18 mouse cellular contexts compared by ENCODE assay signal in the genomic region with DNA sequence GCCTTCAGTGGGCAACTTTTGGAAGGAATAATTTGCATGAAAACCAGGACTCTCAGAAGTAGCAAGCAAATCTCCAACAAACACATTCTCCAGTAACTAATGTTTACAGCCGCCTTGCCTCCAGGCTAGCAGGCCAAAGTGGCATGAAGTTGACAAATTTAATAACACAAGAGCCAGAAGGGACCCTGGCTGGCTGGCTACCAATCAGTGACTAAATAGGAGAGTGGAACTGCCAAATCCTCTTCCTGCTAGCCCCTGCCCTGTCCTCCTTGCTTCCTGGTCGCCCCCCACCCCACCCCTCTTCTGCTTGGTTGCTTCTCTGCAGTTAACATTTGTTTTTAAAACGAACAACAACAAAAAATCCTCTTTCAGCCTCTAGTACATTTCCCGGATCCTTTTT. TPM values are rescaled to one million over a fixed set of nuclear protein-coding genes. Genes with fewer than 3 reads are reported as not detected.
DNase-seq lines count a peak whose midpoint lies in the region; ATAC-seq and TF ChIP-seq lines count a peak whose summit lies in the region.
"Had no signal": no experiment of that assay in that cellular context is flagged by ENCODE, and none has a peak within 500 bp of the region (broad histone marks: within the 10 kb centered on the region; RNA-seq: fewer than 3 reads in every experiment).

No protein-coding gene starts in this region.

- ATAC-seq in hindbrain, postnatal 0 days = peak; percentile 71
- ATAC-seq in hindbrain, embryonic 14.5 days (ENCODE audit: low FRiP score) = no peak; the same call in 1 of the 2 replicates
- no peak for ATAC-seq in lung, embryonic 14.5 days (ENCODE audit: insufficient read depth)
- ATAC-seq: intestine, embryonic 16.5 days had no signal

- 0 out of 2 replicates have a peak overlapping the region, but pooled peaks have one; percentile 34 for H3K4me2 ChIP-seq in hindbrain, postnatal 0 days (ENCODE audit: low read depth, low read length)
- no peak overlapping the region for H3K4me2 ChIP-seq in hindbrain, embryonic 14.5 days (replicated peaks)
- no peak overlapping the region for H3K4me2 ChIP-seq in lung, embryonic 14.5 days
- H3K4me2 ChIP-seq: heart, embryonic 12.5 days; hindbrain, embryonic 13.5 days; midbrain, embryonic 11.5 days; neural tube, embryonic 12.5 days had no signal

- H3K4me1 ChIP-seq in hindbrain, postnatal 0 days (ENCODE audit: insufficient read depth, low read length) = no peaks in the 10 kb centered on the region
- no peaks in the 10 kb centered on the region for H3K4me1 ChIP-seq in hindbrain, embryonic 14.5 days (replicated peaks; ENCODE audit: control insufficient read depth, insufficient read depth, low read length)
- no peaks in the 10 kb centered on the region for H3K4me1 ChIP-seq in lung, embryonic 14.5 days (ENCODE audit: insufficient read depth)
- H3K4me1 ChIP-seq: heart, embryonic 12.5 days; hindbrain, embryonic 13.5 days; neural tube, embryonic 12.5 days had no signal

- no peaks in the 10 kb centered on the region for H3K36me3 ChIP-seq in hindbrain, postnatal 0 days (ENCODE audit: insufficient read depth, low read length)
- H3K36me3 ChIP-seq in hindbrain, embryonic 14.5 days (replicated peaks; ENCODE audit: control insufficient read depth, insufficient read depth) = no peaks in the 10 kb centered on the region
- no peaks in the 10 kb centered on the region for H3K36me3 ChIP-seq in lung, embryonic 14.5 days (ENCODE audit: insufficient read depth)
- H3K36me3 ChIP-seq: heart, embryonic 12.5 days; hindbrain, embryonic 13.5 days; neural tube, embryonic 12.5 days had no signal

- peak; percentile 43 to 58 for DNase-seq in cerebellum, postnatal 14 days
- DNase-seq in cerebellum, adult 9-10 months = no peak
- peak; percentile 56 for DNase-seq in hindbrain, postnatal 0 days (ENCODE audit: low spot score)
- no peak for DNase-seq in hindbrain, embryonic 14.5 days (ENCODE audit: low spot score)
- DNase-seq in lung, embryonic 14.5 days = peak; percentile 49
- no peak for DNase-seq in lung, postnatal 36 days
- peak; percentile 21 for DNase-seq in MN1 (ENCODE audit: low spot score)
- no peak for DNase-seq in embryo, embryonic 9.5 days (ENCODE audit: extremely low spot score)
- DNase-seq: adrenal gland, adult 2 months; cerebellum, postnatal 36 days; heart, postnatal 14 days had no signal

- no peaks in the 10 kb centered on the region for H3K9me3 ChIP-seq in hindbrain, postnatal 0 days (ENCODE audit: low read length)
- 0 out of 2 replicates have a peak, but pooled peaks cover 6% of the 10 kb centered on the region for H3K9me3 ChIP-seq in hindbrain, embryonic 14.5 days (ENCODE audit: control insufficient read depth, low read length)
- H3K9me3 ChIP-seq in lung, embryonic 14.5 days (ENCODE audit: low read depth, low read length) = no peaks in the 10 kb centered on the region; the same call in 1 of the 2 replicates
- H3K9me3 ChIP-seq: hindbrain, embryonic 13.5 days; neural tube, embryonic 12.5 days had no signal

- WGBS in hindbrain, postnatal 0 days = 58% methylated on average over 4 of the region's 4 CpGs
- WGBS in hindbrain, embryonic 14.5 days = 82% methylated on average over 4 of the region's 4 CpGs
- WGBS in lung, embryonic 14.5 days = 59% methylated on average over 4 of the region's 4 CpGs

- no peaks in the 10 kb centered on the region for H3K27me3 ChIP-seq in hindbrain, postnatal 0 days (ENCODE audit: insufficient read depth, low read length)
- H3K27me3 ChIP-seq in hindbrain, embryonic 14.5 days (ENCODE audit: control insufficient read depth, insufficient read depth, low read length) = no peaks in the 10 kb centered on the region
- H3K27me3 ChIP-seq in lung, embryonic 14.5 days (ENCODE audit: insufficient read depth, low read length) = no peaks in the 10 kb centered on the region
- H3K27me3 ChIP-seq: heart, embryonic 12.5 days; hindbrain, embryonic 13.5 days; neural tube, embryonic 12.5 days had no signal

- TF ChIP-seq CTCF in hindbrain, postnatal 0 days (IDR thresholded peaks at IDR 0.05; ENCODE audit: low read depth) = no peak
- TF ChIP-seq CTCF in lung, embryonic 14.5 days (IDR thresholded peaks at IDR 0.05; ENCODE audit: low read depth) = no peak

- H3K4me3 ChIP-seq in hindbrain, postnatal 0 days (ENCODE audit: low read length) = no peak overlapping the region
- H3K4me3 ChIP-seq in hindbrain, embryonic 14.5 days (replicated peaks; ENCODE audit: low read length) = no peak overlapping the region
- no peak overlapping the region for H3K4me3 ChIP-seq in lung, embryonic 14.5 days (ENCODE audit: low read depth, low read length)
- H3K4me3 ChIP-seq: heart, embryonic 12.5 days; hindbrain, embryonic 13.5 days; neural tube, embryonic 12.5 days had no signal

- no peak overlapping the region for H3K9ac ChIP-seq in hindbrain, postnatal 0 days (replicated peaks; ENCODE audit: low read length)
- H3K9ac ChIP-seq in hindbrain, embryonic 14.5 days = no peak overlapping the region
- no peak overlapping the region for H3K9ac ChIP-seq in lung, embryonic 14.5 days
- H3K9ac ChIP-seq: heart, embryonic 12.5 days; hindbrain, embryonic 13.5 days; liver, embryonic 14.5 days; neural tube, embryonic 12.5 days had no signal

- H3K27ac ChIP-seq in hindbrain, postnatal 0 days = peak overlapping the region; percentile 37; the same call in 1 of the 2 replicates
- no peak overlapping the region for H3K27ac ChIP-seq in hindbrain, embryonic 14.5 days
- no peak overlapping the region for H3K27ac ChIP-seq in lung, embryonic 14.5 days (ENCODE audit: low read depth)
- H3K27ac ChIP-seq: hindbrain, embryonic 13.5 days; liver, embryonic 14.5 days; neural tube, embryonic 12.5 days had no signal

RNA-seq across cellular contexts. Expression of gene Fam47e, which starts 0.4 kb away (rescaled TPM):
- total RNA-seq in hindbrain, postnatal 0 days (2014; rRNA removed) = 0.68 and 1.9 TPM in 2 replicates
- polyA plus RNA-seq in hindbrain, postnatal 0 days (2015; fragmentation: Nextera tagmentation; extraction: Ambion mirVana) = 1.4 and 1.5 TPM in 2 replicates
- 1.3 TPM in 2 replicates for polyA plus RNA-seq in hindbrain, embryonic 14.5 days (2014; fragmentation: Nextera tagmentation; extraction: Ambion mirVana)
- 0.18 TPM in 1 of 2 replicates, not detected in the other for polyA plus RNA-seq in lung, embryonic 14.5 days (2014; fragmentation: Nextera tagmentation; extraction: Ambion mirVana)
- total RNA-seq: adrenal gland, adult 2 months; gastrocnemius, adult 18-20 months; heart, postnatal 14 days had no signal
- polyA plus RNA-seq: adrenal gland, adult 2 months; heart, embryonic 12.5 days; midbrain, embryonic 11.5 days; neural tube, embryonic 12.5 days had no signal

RNA-seq across cellular contexts. Expression of gene Scarb2, which starts 47.8 kb away (rescaled TPM):
- 112 and 125 TPM in 2 replicates for total RNA-seq in hindbrain, postnatal 0 days (2014; rRNA removed)
- polyA plus RNA-seq in hindbrain, postnatal 0 days (2015; fragmentation: Nextera tagmentation; extraction: Ambion mirVana) = 21.7 and 22.9 TPM in 2 replicates
- polyA plus RNA-seq in hindbrain, embryonic 14.5 days (2014; fragmentation: Nextera tagmentation; extraction: Ambion mirVana) = 18.9 and 20.2 TPM in 2 replicates
- 9.5 and 10.7 TPM in 2 replicates for polyA plus RNA-seq in lung, embryonic 14.5 days (2014; fragmentation: Nextera tagmentation; extraction: Ambion mirVana)

RNA-seq across cellular contexts. Expression of gene Stbd1, which starts 48.4 kb away (rescaled TPM):
- total RNA-seq in hindbrain, postnatal 0 days (2014; rRNA removed) = 1.8 and 5.4 TPM in 2 replicates
- 5.6 and 6.3 TPM in 2 replicates for polyA plus RNA-seq in hindbrain, postnatal 0 days (2015; fragmentation: Nextera tagmentation; extraction: Ambion mirVana)
- 10.3 and 11.7 TPM in 2 replicates for polyA plus RNA-seq in hindbrain, embryonic 14.5 days (2014; fragmentation: Nextera tagmentation; extraction: Ambion mirVana)
- 116 and 127 TPM in 2 replicates for polyA plus RNA-seq in lung, embryonic 14.5 days (2014; fragmentation: Nextera tagmentation; extraction: Ambion mirVana)

Comparison
In these comparisons a context has a peak if more than half of its experiments do, and no peak if none do; other contexts are left out.
1. DNase-seq: peak in cerebellum, postnatal 14 days (2 of 2), hindbrain, postnatal 0 days (single experiment), lung, embryonic 14.5 days (single experiment) and MN1 (single experiment); none in cerebellum, adult 9-10 months (single experiment), hindbrain, embryonic 14.5 days (single experiment), lung, postnatal 36 days (single experiment) and embryo, embryonic 9.5 days (single experiment).